Mouse (Mus musculus) telencephalon, adult 2 months (tissue): ENCODE measurements around the gene Tmem200a.
A peak's percentile ranks its signal among the peaks of the same experiment; 100 is the strongest.
"Not testable (repeated sequence)": the region's sequence is repeated elsewhere in the genome, so short reads cannot be mapped to it uniquely, and the experiment has no call there.

ENCODE experiments used
- DNase-seq: peaks from one replicate; pipeline ENCODE4 v3.0.0-alpha.2; 2011; ENCODE audit warnings: low read depth, low spot score

Gene Tmem200a

GRCm38 (mm10) chr10:25982617-25983016, 96.2 kb downstream of the Tmem200a start:
- DNase-seq: peak; percentile 64

GRCm38 (mm10) chr10:25962863-25963262, 116.0 kb downstream of the Tmem200a start:
- no peak for DNase-seq

- no peak for DNase-seq
These were observed 117.8 kb downstream of the Tmem200a start for GRCm38 (mm10) chr10:25961066-25961465.

GRCm38 (mm10) chr10:25958762-25959753, 119.8 kb downstream of the Tmem200a start:
- DNase-seq: no peak

GRCm38 (mm10) chr10:25954641-25955228, 124.1 kb downstream of the Tmem200a start:
- DNase-seq: no peak

GRCm38 (mm10) chr10:25952838-25953237, 126.0 kb downstream of the Tmem200a start:
- DNase-seq: no peak

GRCm38 (mm10) chr10:25952150-25952549, 126.7 kb downstream of the Tmem200a start:
- DNase-seq: no peak

- no peak for DNase-seq
These were observed 133.0 kb downstream of the Tmem200a start for GRCm38 (mm10) chr10:25945866-25946265.

- DNase-seq: no peak
These were observed 134.2 kb downstream of the Tmem200a start for GRCm38 (mm10) chr10:25944641-25945040.

GRCm38 (mm10) chr10:25931796-25932195, 147.1 kb downstream of the Tmem200a start:
- DNase-seq: no peak

GRCm38 (mm10) chr10:25929401-25930150, 149.3 kb downstream of the Tmem200a start:
- DNase-seq: peak; percentile 50

GRCm38 (mm10) chr10:25928861-25929368, 149.9 kb downstream of the Tmem200a start:
- DNase-seq: no peak

- no peak for DNase-seq
These were observed 150.4 kb downstream of the Tmem200a start for GRCm38 (mm10) chr10:25928448-25928786.

- no peak for DNase-seq
These were observed 151.1 kb downstream of the Tmem200a start for GRCm38 (mm10) chr10:25927553-25928447.

GRCm38 (mm10) chr10:25920640-25921278, 158.1 kb downstream of the Tmem200a start:
- DNase-seq: no peak

- DNase-seq: no peak
These were observed 160.7 kb downstream of the Tmem200a start for GRCm38 (mm10) chr10:25918103-25918502.

- no peak for DNase-seq
These were observed 168.6 kb downstream of the Tmem200a start for GRCm38 (mm10) chr10:25910270-25910669.

GRCm38 (mm10) chr10:25908027-25909012, 170.5 kb downstream of the Tmem200a start:
- no peak for DNase-seq

GRCm38 (mm10) chr10:25894126-25894525, 184.7 kb downstream of the Tmem200a start:
- not testable (repeated sequence) for DNase-seq
